Mouse (Mus musculus) fat pad, adult 2 months (tissue): ENCODE data around the gene Tgoln1.

ENCODE experiments used
- DNase-seq: peaks from one replicate; pipeline ENCODE4 v3.0.0-alpha.2; 2011; ENCODE audit warnings: low read depth, low spot score; ENCODE audit errors: extremely low read depth

Gene Tgoln1

GRCm38 (mm10) chr6:72616643-72617288, at the start of gene Tgoln1:
Gene Tgoln1, minus strand, starts transcription at chr6:72617000.
- no peak for DNase-seq

DNA sequence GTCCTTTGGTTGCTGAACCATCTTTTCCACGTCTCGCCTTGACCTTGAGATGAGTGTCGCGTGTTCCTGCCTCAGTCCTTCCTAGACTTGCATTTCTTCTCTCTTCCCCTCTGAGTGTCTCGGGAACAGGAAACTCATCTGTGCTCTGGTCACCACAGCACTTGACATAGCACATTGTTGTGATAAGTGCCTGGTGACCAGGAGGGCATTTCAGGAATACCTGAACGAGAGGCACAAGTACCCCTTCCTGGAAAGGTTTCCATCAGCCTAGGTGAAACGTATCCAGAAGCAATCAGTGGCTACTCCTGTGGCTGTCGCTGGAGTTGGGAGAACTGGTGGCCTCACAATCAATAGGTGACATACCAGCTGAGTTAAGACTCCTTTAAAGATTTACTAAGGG, 47.5 kb upstream of the Tgoln1 start:
- no peak for DNase-seq

DNA sequence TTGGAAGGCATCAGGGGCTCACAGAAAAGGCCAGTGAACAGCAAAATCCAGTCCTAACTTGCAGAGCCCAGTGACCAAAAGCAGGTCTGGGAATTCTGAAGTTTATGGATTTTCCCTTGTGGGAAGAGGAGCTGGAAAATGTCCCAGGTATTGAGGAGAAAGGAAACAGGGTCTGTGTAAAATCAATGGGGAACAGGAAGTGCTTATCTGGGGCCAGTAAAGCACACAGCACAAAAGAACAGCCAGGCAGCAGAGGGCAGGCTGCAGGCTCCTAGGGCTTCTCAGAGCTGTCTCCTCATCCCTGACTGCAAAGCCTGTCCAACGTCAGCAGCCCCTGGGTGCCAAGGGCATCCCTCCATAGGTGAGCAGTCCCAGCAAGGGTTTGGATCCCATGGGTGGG, 46.2 kb upstream of the Tgoln1 start:
- no peak for DNase-seq

- no peak for DNase-seq
These were observed 43.6 kb upstream of the Tgoln1 start for GRCm38 (mm10) chr6:72660391-72660720.

- no peak for DNase-seq
These were observed 43.1 kb upstream of the Tgoln1 start for GRCm38 (mm10) chr6:72659717-72660390.

DNA sequence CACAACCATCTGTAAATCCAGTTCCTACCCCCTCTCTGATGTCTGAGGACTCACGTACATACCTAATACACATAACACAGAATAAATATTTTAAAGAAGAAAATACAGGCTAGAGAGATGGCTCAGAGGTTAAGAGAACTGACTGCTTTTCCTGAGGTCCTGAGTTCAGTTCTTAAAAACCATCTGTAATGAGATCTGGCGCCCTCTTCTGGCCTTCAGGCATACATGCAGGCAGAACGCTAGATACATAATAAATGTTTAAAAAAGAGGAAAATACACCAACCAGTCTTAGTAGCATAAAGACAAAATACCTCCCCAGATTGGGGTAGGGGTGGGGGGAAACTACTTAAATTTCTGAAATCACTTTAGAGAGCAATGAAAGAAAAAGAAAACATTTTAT, 41.2 kb upstream of the Tgoln1 start:
- no peak for DNase-seq

- DNase-seq: no peak
These were observed 39.2 kb upstream of the Tgoln1 start for GRCm38 (mm10) chr6:72656053-72656442.

DNA sequence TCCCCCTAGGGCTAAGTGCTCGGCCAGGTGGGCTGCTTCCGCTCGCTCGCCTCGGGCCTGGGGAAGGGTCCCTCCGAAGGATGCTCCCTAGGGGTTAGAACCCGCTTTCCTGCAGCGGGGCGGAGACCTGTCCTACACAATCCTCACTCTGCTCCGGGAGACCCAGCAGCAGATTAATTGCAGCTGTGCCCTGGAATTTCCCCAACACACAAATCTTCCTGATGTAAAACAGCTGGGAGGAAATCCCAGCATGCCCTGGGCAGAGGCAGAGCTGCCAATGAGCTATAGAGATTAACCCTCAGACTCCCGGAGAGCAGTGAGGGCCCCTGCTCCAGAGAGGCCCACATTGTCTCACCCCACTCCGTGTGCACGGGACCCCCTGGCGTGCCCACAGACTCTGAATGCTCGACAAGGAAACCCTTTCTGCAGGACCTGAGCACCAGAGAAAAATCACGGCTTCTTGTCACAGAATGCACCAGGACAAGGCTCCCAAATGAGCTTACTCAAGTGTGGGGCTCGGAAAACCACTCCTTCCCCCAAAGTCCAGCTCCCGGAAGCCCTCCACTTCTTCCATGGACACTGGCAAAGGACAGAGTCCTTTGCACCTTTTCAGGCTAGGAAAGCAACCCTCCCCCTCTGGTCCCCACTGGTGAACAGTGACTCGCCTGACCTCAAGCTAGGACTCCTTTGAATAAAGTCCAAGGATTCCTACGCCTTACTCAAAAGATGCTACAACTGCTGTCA, 38.7 kb upstream of the Tgoln1 start:
- DNase-seq: no peak

DNA sequence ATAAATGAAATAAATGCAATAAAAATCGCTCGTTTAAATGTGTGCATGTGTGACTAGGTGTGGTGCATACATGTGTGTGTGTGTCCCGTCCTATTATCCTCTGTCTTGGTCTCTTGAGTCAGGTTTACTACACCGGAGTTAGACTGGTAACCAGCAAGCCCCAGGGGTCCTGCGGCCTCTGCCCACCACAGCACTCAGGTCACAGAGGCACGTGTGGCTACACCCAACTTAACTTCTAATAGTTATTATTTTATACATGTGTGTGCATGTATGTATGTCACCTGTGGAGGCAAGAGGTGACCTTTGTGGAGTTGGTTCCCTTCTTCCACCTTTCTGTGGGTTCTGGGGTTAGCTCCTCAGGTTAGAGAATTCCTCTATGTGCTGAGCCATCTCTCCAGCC, 37.6 kb upstream of the Tgoln1 start:
- no peak for DNase-seq

DNA sequence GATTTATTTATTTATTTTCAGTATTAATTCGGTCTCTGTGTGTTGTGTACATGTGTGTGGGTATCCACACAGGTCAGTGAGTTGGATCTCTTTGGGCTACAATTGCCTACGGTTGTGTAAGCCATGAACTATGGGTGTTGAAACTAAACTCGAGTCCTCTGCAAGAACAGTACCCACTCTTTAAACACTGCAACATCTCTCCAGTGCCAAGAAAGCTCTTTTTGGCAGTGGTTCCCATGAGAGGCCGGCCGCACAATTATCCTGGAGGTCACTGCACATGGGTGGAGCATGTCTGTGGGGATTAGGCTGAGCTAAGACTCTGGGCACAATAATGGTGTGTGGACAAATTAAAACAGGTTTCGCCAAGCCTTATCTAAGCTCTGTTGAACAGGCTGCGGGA, 36.6 kb upstream of the Tgoln1 start:
- DNase-seq: peak; percentile 87

DNA sequence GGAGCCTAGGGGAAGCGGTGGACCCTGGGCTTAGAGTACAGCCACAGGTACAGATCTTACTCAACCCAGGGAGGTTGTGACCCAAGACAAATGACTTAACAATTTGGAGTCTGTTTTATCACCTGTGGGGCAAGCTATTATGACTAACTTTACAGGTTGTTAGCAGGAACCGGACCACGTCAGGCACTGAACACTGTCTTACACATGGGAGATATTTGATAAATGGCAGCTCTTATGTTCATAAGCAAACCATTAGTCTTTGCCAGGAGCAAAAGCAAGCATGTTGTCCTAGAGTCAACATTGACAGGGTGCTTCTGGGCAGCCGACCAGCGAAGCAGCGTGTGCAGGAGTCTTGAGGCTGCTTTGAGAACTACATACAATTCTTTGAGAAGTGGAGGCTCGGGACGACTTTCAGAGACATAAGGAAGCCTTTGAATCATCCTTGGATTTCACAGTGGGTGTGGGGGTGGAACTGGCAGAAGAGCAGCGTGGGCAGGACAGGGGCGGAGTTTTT, 33.6 kb upstream of the Tgoln1 start:
- peak; percentile 66 for DNase-seq

GRCm38 (mm10) chr6:72648002-72648595, 31.3 kb upstream of the Tgoln1 start:
- no peak for DNase-seq

DNA sequence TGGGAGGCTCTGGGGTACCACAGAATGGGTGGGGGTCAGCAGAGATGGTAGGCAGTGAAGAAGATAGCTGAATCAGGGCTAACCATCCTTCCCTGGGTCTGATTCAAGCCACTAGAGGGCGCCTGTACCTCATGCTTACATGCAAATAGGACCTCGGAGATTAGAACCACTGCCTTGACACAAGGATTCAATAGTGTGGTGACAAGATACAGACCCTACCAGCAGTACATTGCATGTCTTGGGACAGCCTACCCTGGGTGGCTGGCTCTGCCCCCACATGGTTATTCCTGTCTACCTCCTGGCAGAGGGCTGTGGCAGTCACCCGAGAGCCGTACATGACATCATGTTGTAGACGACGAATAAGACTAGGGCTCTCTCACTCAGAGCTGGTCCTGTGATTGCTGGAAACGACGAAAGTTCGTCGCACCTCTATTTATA, 30.6 kb upstream of the Tgoln1 start:
- DNase-seq: no peak

GRCm38 (mm10) chr6:72645364-72645763, 28.6 kb upstream of the Tgoln1 start:
- no peak for DNase-seq

DNA sequence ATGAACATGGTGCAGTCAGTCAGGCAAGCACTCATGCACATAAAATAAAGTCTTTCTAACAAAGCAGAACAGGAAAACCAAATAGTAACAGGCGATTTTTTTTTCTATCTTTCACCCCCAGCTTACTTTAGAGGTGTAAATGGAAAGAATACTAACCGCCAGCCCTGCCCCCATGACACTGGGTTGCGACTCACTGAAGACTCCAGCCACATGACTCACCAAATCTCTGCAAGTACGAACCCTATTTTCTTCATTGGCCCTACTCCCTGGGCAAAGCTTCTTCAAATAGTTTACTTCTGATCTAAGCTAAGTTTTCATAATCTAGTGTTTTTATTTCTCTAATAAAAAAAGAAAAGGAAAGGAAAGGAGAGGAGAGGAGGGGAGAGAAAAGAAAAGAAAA, 27.8 kb upstream of the Tgoln1 start:
- no peak for DNase-seq

GRCm38 (mm10) chr6:72641218-72641954, 24.6 kb upstream of the Tgoln1 start:
- DNase-seq: no peak

- no peak for DNase-seq
These were observed 20.1 kb upstream of the Tgoln1 start for GRCm38 (mm10) chr6:72636940-72637339.

DNA sequence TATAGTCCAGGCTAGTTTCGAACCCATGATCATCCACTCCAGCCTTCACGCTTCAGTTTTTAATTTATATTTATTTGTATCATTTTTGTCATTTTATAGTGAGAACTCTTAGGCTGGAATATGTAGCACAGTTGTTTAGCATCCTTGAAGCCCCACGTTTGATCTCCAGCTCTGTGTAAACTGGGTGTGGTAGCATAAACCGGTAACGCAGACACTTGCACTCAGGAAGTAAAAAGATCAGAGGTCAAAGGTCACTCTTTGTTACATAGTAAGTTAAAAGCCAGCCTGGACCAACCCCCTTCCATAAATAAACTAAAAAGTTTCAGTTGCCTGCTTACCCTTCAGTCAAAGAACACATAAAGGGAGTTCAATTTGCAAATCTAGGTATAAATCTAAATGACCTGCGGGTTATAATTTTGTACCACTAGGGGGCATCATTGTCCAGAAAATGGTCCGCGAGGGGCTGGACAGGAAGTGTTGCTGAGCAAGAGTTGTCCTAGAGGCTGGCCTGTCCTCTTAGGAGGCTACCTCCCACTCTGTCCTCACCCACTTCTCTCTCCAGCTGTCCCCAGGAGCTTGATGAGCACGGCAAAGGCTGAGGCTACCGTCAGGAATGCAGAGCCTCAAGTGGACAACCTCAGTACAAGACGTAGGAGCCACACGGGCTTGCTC, 19.1 kb upstream of the Tgoln1 start:
- no peak for DNase-seq

GRCm38 (mm10) chr6:72634311-72634710, 17.5 kb upstream of the Tgoln1 start:
- DNase-seq: no peak

- DNase-seq: no peak
These were observed 14.9 kb upstream of the Tgoln1 start for GRCm38 (mm10) chr6:72631700-72632099.
